Mouse (Mus musculus): ENCODE measurements around the gene Olfr395.
"Not testable (repeated sequence)": the region's sequence is repeated elsewhere in the genome, so short reads cannot be mapped to it uniquely, and the experiment has no call there.

DNA sequence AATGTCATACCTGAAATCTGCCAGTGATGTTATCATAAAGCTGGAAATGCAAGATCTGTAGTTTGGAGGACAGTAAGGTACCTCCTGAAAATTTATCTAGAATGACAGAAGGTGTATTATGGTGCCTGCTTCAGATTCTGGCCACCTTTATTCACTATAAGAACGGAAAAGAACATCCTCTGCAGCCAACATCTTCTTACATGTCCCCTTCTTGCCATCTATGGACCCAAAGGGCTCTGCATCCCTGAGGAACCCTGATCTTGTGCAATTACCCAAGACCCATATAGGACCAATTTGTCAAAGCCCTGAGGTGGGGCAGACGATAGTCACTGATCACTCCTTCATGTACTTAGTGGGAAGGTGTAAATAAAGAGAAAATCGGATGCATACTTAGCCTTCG is at the start of gene Olfr395:
- TF ChIP-seq CTCF (IDR thresholded peaks at IDR 0.05; ENCODE audit: control insufficient read depth, insufficient read depth, low read length); POLR2A (IDR thresholded peaks at IDR 0.05; ENCODE audit: borderline replicate concordance, control insufficient read depth, low read depth, low read length): not testable (repeated sequence)

Data from bone marrow, adult 2 months (tissue).